ENCODE assay signal across 17 mouse cellular contexts in the genomic region with DNA sequence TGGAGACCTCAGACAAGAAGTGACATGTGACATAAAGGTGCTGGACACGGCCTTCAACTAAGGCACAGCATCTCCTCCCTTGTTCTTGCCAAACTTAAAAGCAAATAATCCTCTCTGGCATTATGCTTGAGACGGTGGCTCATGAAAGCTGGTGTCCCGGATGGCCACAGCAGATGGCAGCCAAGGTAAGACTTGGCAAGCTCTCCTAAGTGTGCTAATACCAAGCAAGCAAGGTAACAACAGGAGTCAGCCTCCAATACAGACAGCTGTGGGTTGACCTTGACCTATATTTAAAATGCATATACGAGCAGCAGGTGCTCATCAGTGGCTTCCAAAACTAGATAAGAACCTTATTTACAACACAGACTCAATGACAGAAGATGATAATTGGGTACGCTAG. TPM values are rescaled to one million over a fixed set of nuclear protein-coding genes. Genes with fewer than 3 reads are reported as not detected.
DNase-seq lines count a peak whose midpoint lies in the region; ATAC-seq and TF ChIP-seq lines count a peak whose summit lies in the region.
"Had no signal": no experiment of that assay in that cellular context is flagged by ENCODE, and none has a peak within 500 bp of the region (broad histone marks: within the 10 kb centered on the region; RNA-seq: fewer than 3 reads in every experiment).

No protein-coding gene starts in this region.

- no peaks in the 10 kb centered on the region for H3K27me3 ChIP-seq in hindbrain, postnatal 0 days (ENCODE audit: insufficient read depth, low read length)
- no peaks in the 10 kb centered on the region for H3K27me3 ChIP-seq in hindbrain, embryonic 10.5 days (ENCODE audit: insufficient read depth, poor library complexity, severe bottlenecking)
- H3K27me3 ChIP-seq: kidney, embryonic 15.5 days had no signal

- peaks cover 30% of the 10 kb centered on the region for H3K36me3 ChIP-seq in hindbrain, postnatal 0 days (ENCODE audit: insufficient read depth, low read length)
- H3K36me3 ChIP-seq in hindbrain, embryonic 10.5 days: peaks cover 56% of the 10 kb centered on the region

- no peak overlapping the region for H3K9ac ChIP-seq in hindbrain, postnatal 0 days (replicated peaks; ENCODE audit: low read length)
- H3K9ac ChIP-seq: kidney, embryonic 15.5 days; lung, embryonic 14.5 days had no signal

- no peak overlapping the region for H3K4me2 ChIP-seq in hindbrain, postnatal 0 days (ENCODE audit: low read depth, low read length)
- H3K4me2 ChIP-seq: kidney, embryonic 15.5 days; lung, embryonic 14.5 days; midbrain, embryonic 11.5 days had no signal

- H3K4me3 ChIP-seq in hindbrain, postnatal 0 days (ENCODE audit: low read length): no peak overlapping the region
- no peak overlapping the region for H3K4me3 ChIP-seq in hindbrain, embryonic 10.5 days
- H3K4me3 ChIP-seq: embryonic facial prominence, embryonic 10.5 days; heart, embryonic 10.5 days; kidney, embryonic 15.5 days had no signal

- no peaks in the 10 kb centered on the region for H3K9me3 ChIP-seq in hindbrain, postnatal 0 days (ENCODE audit: low read length)
- no peaks in the 10 kb centered on the region for H3K9me3 ChIP-seq in hindbrain, embryonic 10.5 days
- H3K9me3 ChIP-seq: embryonic facial prominence, embryonic 10.5 days; heart, embryonic 10.5 days; kidney, embryonic 15.5 days had no signal

- no peaks in the 10 kb centered on the region for H3K4me1 ChIP-seq in hindbrain, postnatal 0 days (ENCODE audit: insufficient read depth, low read length)
- H3K4me1 ChIP-seq in hindbrain, embryonic 10.5 days (replicated peaks): no peaks in the 10 kb centered on the region
- H3K4me1 ChIP-seq: embryonic facial prominence, embryonic 10.5 days; heart, embryonic 10.5 days; kidney, embryonic 15.5 days had no signal

- ATAC-seq in hindbrain, postnatal 0 days: peak; percentile 61; the same call in 1 of the 2 replicates

- peak; percentile 26 for DNase-seq in hindbrain, postnatal 0 days (ENCODE audit: low spot score)
- no peak for DNase-seq in hindbrain, embryonic 10.5 days (ENCODE audit: low spot score)
- DNase-seq in brain, adult 2 months (ENCODE audit: low read depth, low spot score): peak; percentile 67
- DNase-seq in cerebellum, adult 18-20 months: peak; percentile 50 to 52
- peak; percentile 53 to 57 for DNase-seq in cerebellum, postnatal 36 days
- DNase-seq in c-Kit-positive CD71-positive TER-119-positive erythroid progenitor cells, embryonic 14.5 days (ENCODE audit: low spot score): no peak
- no peak for DNase-seq in layer of hippocampus, postnatal 25 days (ENCODE audit: extremely low spot score in 1 of 2, low spot score in 1 of 2)
- DNase-seq: gastrocnemius, postnatal 14 days; heart, postnatal 14 days; liver; lung, embryonic 14.5 days; lung, postnatal 4 days; thymus, adult 2 months had no signal

- WGBS in hindbrain, postnatal 0 days: 74% methylated on average over 5 of the region's 5 CpGs
- 90% methylated on average over 5 of the region's 5 CpGs for WGBS in hindbrain, embryonic 10.5 days

- TF ChIP-seq CTCF in hindbrain, postnatal 0 days (IDR thresholded peaks at IDR 0.05; ENCODE audit: low read depth): peak; percentile 32

- no peak overlapping the region for H3K27ac ChIP-seq in hindbrain, postnatal 0 days
- no peak overlapping the region for H3K27ac ChIP-seq in hindbrain, embryonic 10.5 days
- H3K27ac ChIP-seq: embryonic facial prominence, embryonic 10.5 days; heart, embryonic 10.5 days; kidney, embryonic 15.5 days had no signal

RNA-seq across cellular contexts. Expression of a gene that starts 9.1 kb away (rescaled TPM):
- 19.0 and 19.8 TPM in 2 replicates for total RNA-seq in hindbrain, postnatal 0 days (2014; rRNA removed)
- polyA plus RNA-seq in hindbrain, postnatal 0 days (2015; fragmentation: Nextera tagmentation; extraction: Ambion mirVana): 16.0 TPM in 2 replicates
- 11.7 and 11.9 TPM in 2 replicates for polyA plus RNA-seq in hindbrain, embryonic 10.5 days (2016; fragmentation: Nextera tagmentation; extraction: Ambion mirVana)
- 1 to 10 TPM; 7.0 to 9.1 TPM for total RNA-seq in layer of hippocampus, postnatal 25 days (2021)

RNA-seq across cellular contexts. Expression of a gene that starts 9.4 kb away (rescaled TPM):
- total RNA-seq in hindbrain, postnatal 0 days (2014; rRNA removed): 8.2 and 9.1 TPM in 2 replicates
- polyA plus RNA-seq in hindbrain, postnatal 0 days (2015; fragmentation: Nextera tagmentation; extraction: Ambion mirVana): 42.9 and 47.5 TPM in 2 replicates
- polyA plus RNA-seq in hindbrain, embryonic 10.5 days (2016; fragmentation: Nextera tagmentation; extraction: Ambion mirVana): 49.2 and 59.5 TPM in 2 replicates
- total RNA-seq in layer of hippocampus, postnatal 25 days (2021): 10 to 100 TPM; 18.0 to 20.9 TPM

Comparison
In these comparisons a context has a peak if more than half of its experiments do, and no peak if none do; other contexts are left out.
1. DNase-seq: peak in hindbrain, postnatal 0 days (single experiment), brain, adult 2 months (single experiment), cerebellum, adult 18-20 months (2 of 2) and cerebellum, postnatal 36 days (2 of 2); none in hindbrain, embryonic 10.5 days (single experiment), c-Kit-positive CD71-positive TER-119-positive erythroid progenitor cells, embryonic 14.5 days (single experiment) and layer of hippocampus, postnatal 25 days (0 of 2).